Mouse (Mus musculus) ES-Bruce4 (cell line): ENCODE data around the gene Setd1b.

Experiments
- CTCF ChIP-seq: IDR thresholded peaks from one replicate; pipeline ENCODE4 v1.8.1; 2011; ENCODE audit warnings: low read depth, low read length
- EP300 ChIP-seq: IDR thresholded peaks from 2 replicates; pipeline ENCODE4 v1.6.1; 2011; ENCODE audit warnings: low read depth, low read length; ENCODE audit not compliant: insufficient read depth
- POLR2A ChIP-seq: IDR thresholded peaks from one replicate; pipeline ENCODE4 v1.8.1; 2011; ENCODE audit warnings: low read length; ENCODE audit not compliant: insufficient read depth

GRCm38 (mm10) chr5:123190912-123191311 lies 48.9 kb downstream of the Setd1b start:
- no peak for TF ChIP-seq EP300
- no peak for TF ChIP-seq CTCF
- TF ChIP-seq POLR2A, result no peak
